Mouse (Mus musculus) heart, embryonic 16.5 days (tissue): ENCODE results near the gene Fam126a. TPM values are rescaled to one million over a fixed set of nuclear protein-coding genes. Genes with fewer than 3 reads are reported as not detected.
A peak's percentile ranks its signal among the peaks of the same experiment; 100 is the strongest.

Source experiments
- ATAC-seq: fragments of 200-750 bp; cut with Nextera tagmentation; replicated peaks from 2 replicates; pipeline ENCODE4 v1.8.0; 2017; ENCODE audit warnings: moderate number of reproducible peaks; ENCODE audit not compliant: insufficient read depth, low FRiP score; ENCODE audit errors: extremely low read depth
- H3K27ac ChIP-seq: fragments of 300-500 bp; sonication (generic); 2 replicates; pipeline ENCODE4 v1.5.1; 2014; ENCODE audit warnings: mild to moderate bottlenecking, low read length, control low read depth, moderate library complexity
- H3K27me3 ChIP-seq: fragments of 300-500 bp; sonication (generic); 2 replicates; pipeline ENCODE4 v1.6.1; 2014; ENCODE audit warnings: low read length, mixed read lengths; ENCODE audit not compliant: control insufficient read depth, insufficient read depth
- H3K36me3 ChIP-seq: fragments of 300-500 bp; sonication (generic); 2 replicates; pipeline ENCODE4 v1.6.1; 2014; ENCODE audit not compliant: control insufficient read depth, insufficient read depth
- H3K4me1 ChIP-seq: fragments of 300-500 bp; sonication (generic); 2 replicates; pipeline ENCODE4 v1.6.1; 2014; ENCODE audit warnings: low read length, mixed read lengths; ENCODE audit not compliant: control insufficient read depth, insufficient read depth
- H3K4me2 ChIP-seq: fragments of 300-500 bp; sonication (generic); 2 replicates; pipeline ENCODE4 v1.6.1; 2014; ENCODE audit warnings: low read depth, mild to moderate bottlenecking, control low read depth, low read length
- H3K4me3 ChIP-seq: fragments of 300-500 bp; sonication (generic); 2 replicates; pipeline ENCODE4 v1.5.1; 2014; ENCODE audit warnings: mild to moderate bottlenecking, control low read depth, low read length
- H3K9ac ChIP-seq: fragments of 300-500 bp; sonication (generic); 2 replicates; pipeline ENCODE4 v1.6.1; 2014; ENCODE audit warnings: low read length, control low read depth
- H3K9me3 ChIP-seq: fragments of 300-500 bp; sonication (generic); replicated peaks from 2 replicates; pipeline ENCODE4 v1.6.1; 2016; ENCODE audit warnings: low read length; ENCODE audit not compliant: control insufficient read depth
- WGBS: fragments of 180-500 bp; shearing (Covaris S2); extraction: QIAGEN DNeasy Blood & Tissue Kit; methylation state at CpG from one replicate; pipeline ENCODE4 v1.1.7; 2014; 5-methylcytosine and 5-hydroxymethylcytosine counted together
- polyA plus RNA-seq: library from polyadenylated mRNA; unstranded; fragments of >200 nt; fragmentation: Nextera tagmentation; extraction: Ambion mirVana; gene quantifications from 2 replicates; pipeline ENCODE4 v1.2.1, GENCODE M21; 2015

The Fam126a gene
- polyA plus RNA-seq, 1 experiment from 2014 or later: 34.1 TPM

DNA sequence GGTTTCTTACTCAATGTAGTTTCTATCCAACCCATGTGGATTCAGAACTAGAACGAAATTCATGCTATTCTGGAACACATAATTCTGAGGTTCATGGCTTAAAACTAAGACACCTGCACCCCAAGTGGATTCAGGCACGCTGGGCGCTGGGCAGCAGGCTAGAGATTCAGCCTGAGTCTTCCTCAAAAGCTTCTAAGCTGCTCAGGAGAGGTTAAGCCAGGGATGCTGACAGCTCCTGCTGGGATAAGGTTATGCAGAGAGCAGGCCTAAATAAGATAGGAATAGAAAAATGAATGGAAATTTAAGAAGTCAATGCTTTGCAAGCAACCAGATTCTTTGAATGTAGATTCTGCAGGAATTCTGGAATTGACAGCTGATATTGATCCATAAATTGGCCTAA, 82.4 kb downstream of the Fam126a start:
- H3K9ac ChIP-seq: no peak overlapping the region
- WGBS: 53% methylated on average over 3 of the region's 3 CpGs
- H3K27ac ChIP-seq: no peak overlapping the region
- no peaks in the 10 kb centered on the region for H3K9me3 ChIP-seq
- H3K4me3 ChIP-seq: no peak overlapping the region
- no peaks in the 10 kb centered on the region for H3K27me3 ChIP-seq
- no peaks in the 10 kb centered on the region for H3K4me1 ChIP-seq
- no peaks in the 10 kb centered on the region for H3K36me3 ChIP-seq
- H3K4me2 ChIP-seq: no peak overlapping the region
- ATAC-seq: no peak

DNA sequence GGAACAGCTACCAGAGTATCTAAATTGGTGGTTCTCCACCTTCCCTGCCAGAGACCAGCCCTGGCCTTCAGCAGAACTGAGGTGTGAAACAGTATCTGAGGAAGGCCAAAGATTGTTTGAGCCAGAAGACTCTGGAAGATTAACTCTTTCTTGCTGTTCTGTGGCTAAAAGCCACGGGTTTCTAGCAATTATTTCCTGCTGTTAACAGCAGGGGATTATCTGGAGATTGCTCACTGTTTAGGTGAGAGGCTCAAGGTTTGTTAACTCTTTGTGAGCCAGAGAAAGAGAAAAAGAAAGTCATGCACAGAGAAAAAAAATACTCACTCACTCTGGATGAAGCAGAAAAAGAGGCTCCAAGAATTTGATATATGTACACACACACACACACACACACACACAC, 85.4 kb downstream of the Fam126a start:
- Histone ChIP-seq H3K4me2 (no peak overlapping the region), H3K4me1 (no peaks in the 10 kb centered on the region), H3K9ac (no peak overlapping the region), H3K27ac (no peak overlapping the region), H3K9me3 (no peaks in the 10 kb centered on the region; the same call in 1 of the 2 replicates), H3K27me3 (no peaks in the 10 kb centered on the region), H3K4me3 (no peak overlapping the region), H3K36me3 (no peaks in the 10 kb centered on the region)
- no peak for ATAC-seq
- WGBS: 9% methylated on average over 1 of the region's 1 CpGs

DNA sequence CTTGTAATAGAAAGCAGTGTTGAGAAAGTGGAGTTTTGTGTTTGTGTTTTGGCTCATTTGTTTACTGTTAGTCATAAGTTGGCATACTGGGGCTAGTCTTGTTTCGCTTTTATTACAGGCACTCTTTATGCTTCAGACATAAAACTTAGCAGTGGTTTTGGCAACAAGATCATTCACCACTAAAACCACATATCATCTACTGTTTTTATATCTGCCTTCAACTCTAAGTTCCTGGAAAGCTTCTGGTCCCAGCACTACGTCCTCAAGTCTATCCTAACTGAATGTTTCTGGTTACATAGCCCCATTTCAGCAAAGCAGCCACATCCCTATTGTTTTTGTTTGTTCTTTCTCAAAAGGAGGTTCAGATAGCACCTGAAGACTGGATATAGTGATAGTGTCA, 87.0 kb downstream of the Fam126a start:
- Histone ChIP-seq H3K4me3 (no peak overlapping the region), H3K27ac (no peak overlapping the region), H3K4me1 (no peaks in the 10 kb centered on the region), H3K4me2 (no peak overlapping the region), H3K27me3 (no peaks in the 10 kb centered on the region), H3K36me3 (no peaks in the 10 kb centered on the region), H3K9me3 (no peaks in the 10 kb centered on the region; the same call in 1 of the 2 replicates), H3K9ac (no peak overlapping the region)
- WGBS: 87% methylated on average over 2 of the region's 2 CpGs
- ATAC-seq: no peak

DNA sequence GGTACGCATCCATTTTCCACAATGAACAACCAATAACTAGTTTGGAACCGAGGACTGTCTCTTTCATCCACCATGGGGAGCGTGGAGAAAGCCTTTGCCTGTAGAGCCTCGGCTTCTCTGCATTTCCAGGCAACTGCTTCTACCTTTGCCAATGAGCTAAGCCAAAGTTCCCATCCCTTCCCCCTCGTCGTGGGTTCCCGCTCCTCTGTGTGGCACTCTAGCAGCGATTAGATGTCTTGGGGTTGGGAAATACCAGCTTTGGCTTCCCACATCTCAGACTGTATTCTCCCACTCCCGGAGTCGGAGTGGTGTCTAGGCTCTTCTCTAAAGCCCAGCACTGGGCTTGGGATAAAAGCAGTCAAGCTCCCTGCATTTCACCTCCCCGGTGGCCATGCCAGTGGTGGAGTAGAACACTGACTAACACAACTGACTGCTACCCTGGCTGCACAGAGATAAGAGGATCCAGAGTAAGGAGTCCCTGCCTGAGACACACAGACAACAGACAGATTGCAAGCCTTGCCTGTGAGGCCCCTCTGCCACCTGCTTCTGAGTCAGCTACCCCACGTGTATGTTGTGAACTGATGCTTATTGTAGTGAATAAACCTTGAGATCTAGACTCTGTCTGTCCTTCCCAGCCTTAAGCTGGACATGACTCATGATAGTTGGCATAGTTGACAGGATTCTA, 106.9 kb downstream of the Fam126a start:
- H3K27ac ChIP-seq: peak overlapping the region; percentile 83
- H3K4me1 ChIP-seq: peaks cover 23% of the 10 kb centered on the region
- no peaks in the 10 kb centered on the region for H3K27me3 ChIP-seq
- H3K4me2 ChIP-seq: peak overlapping the region; percentile 1; the same call in 1 of the 2 replicates
- H3K4me3 ChIP-seq: no peak overlapping the region
- WGBS: 71% methylated on average over 12 of the region's 12 CpGs
- no peaks in the 10 kb centered on the region for H3K9me3 ChIP-seq
- H3K36me3 ChIP-seq: no peaks in the 10 kb centered on the region
- H3K9ac ChIP-seq: no peak overlapping the region
- ATAC-seq: no peak

DNA sequence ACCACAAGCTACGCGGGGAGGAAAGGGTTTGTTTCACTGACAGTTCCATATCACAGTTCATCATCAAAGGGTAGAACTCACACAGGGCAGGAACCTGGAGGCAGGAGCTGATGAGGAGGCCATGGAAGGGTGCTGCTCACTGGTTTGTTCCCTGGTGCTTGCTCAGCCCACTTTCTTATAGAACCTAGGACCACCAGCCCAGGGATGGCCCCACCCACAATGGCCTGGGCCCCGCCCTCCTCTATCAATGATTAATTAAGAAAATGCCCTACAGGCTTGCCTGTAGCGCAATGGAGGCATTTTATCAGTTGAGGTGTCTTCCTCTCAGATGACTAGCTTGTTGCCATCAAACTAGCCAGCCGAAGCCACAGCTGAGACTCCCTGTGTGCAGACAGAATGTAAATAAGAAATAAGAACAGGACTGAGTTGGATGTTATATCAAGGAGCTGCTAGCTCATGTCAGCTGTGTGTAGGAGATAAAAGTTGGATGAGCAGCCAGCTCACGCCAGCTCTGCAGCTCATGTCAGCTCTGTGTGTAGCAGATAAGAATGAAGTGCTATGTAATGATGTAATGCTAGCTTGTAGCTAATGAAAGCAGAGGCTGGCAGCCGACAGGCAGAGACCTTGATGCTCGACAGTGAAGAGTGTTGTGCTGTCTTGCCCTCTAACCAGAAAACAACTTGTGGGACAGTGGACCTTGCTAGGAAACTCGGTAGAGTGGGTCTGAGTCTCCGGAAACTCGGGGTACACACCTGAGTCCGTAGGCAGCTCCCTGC, 107.8 kb downstream of the Fam126a start:
- H3K36me3 ChIP-seq: no peaks in the 10 kb centered on the region
- peak overlapping the region; percentile 36; the same call in 1 of the 2 replicates for H3K4me2 ChIP-seq
- no peak overlapping the region for H3K4me3 ChIP-seq
- H3K9me3 ChIP-seq: no peaks in the 10 kb centered on the region
- no peak overlapping the region for H3K9ac ChIP-seq
- H3K4me1 ChIP-seq: peaks cover 23% of the 10 kb centered on the region
- no peaks in the 10 kb centered on the region for H3K27me3 ChIP-seq
- ATAC-seq: peak; percentile 90
- H3K27ac ChIP-seq: peak overlapping the region; percentile 83
- WGBS: 40% methylated on average over 12 of the region's 12 CpGs

DNA sequence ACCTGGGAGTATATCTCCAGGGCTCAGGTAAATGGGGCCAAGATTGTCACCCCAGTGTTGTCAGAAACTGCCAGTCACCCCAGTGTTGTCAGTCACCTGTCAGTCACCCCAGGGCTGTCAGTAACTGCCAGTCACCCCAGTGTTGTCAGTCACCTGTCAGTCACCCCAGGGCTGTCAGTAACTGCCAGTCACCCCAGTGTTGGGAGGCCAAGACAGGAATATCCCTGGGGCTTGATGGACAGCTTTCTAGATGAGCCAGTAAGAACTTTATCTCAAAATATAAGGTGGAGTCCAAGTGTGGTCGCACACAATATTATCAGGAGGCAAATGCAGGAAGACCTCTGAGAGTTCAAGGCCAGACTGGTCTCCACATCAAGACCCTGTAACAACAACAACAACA, 109.2 kb downstream of the Fam126a start:
- H3K9me3 ChIP-seq: no peaks in the 10 kb centered on the region
- WGBS: 79% methylated on average over 1 of the region's 1 CpGs
- H3K4me3 ChIP-seq: no peak overlapping the region
- H3K4me1 ChIP-seq: peaks cover 23% of the 10 kb centered on the region
- no peak overlapping the region for H3K9ac ChIP-seq
- H3K4me2 ChIP-seq: no peak overlapping the region
- ATAC-seq: no peak
- H3K36me3 ChIP-seq: no peaks in the 10 kb centered on the region
- no peaks in the 10 kb centered on the region for H3K27me3 ChIP-seq
- H3K27ac ChIP-seq: no peak overlapping the region

DNA sequence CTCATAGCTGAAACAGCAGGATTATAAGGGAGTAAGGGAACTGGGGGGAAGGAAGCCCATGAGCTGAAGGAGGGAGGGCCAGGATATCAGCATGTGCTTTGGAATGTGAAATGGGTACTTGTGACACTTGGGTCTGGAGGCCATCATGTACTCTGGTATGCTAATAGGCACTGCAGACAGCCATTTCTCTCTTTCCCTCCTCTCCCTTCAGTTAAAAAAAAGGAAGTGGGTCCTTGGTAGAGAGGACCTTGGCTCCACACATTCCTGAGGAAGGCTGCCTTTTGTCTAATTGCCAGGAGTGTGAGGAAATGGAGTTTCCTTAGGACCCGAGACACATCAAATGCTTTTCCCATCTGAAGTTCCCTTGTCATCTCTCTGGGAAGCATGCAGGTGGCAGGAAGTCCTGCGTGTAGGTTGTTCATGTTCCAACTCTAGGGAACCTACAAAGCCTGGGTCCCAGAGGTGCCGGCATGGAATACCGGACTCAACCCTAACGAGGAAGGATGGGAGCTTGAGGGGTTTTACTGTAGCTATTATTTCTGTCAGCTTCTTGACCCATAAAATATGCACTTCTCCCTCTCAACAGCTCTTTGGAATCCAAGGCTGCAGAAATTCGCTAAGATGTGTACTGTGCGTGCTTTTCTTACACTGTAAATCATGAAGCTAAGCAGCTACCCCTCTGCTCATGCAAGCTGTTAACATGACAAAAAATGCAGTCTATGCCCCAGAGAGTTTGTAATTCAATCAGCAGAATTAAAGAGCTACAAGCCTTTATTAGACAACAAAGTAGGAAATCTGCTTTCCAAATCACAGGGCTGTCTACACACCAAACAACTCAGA, 110.4 kb downstream of the Fam126a start:
- no peaks in the 10 kb centered on the region for H3K9me3 ChIP-seq
- no peaks in the 10 kb centered on the region for H3K27me3 ChIP-seq
- peaks cover 23% of the 10 kb centered on the region for H3K4me1 ChIP-seq
- H3K9ac ChIP-seq: no peak overlapping the region
- 43% methylated on average over 7 of the region's 7 CpGs for WGBS
- ATAC-seq: 0 out of 2 replicates have a peak, but pooled peaks have one; percentile 46
- peak overlapping the region; percentile 30; the same call in 1 of the 2 replicates for H3K27ac ChIP-seq
- no peaks in the 10 kb centered on the region for H3K36me3 ChIP-seq
- no peak overlapping the region for H3K4me2 ChIP-seq
- H3K4me3 ChIP-seq: no peak overlapping the region

DNA sequence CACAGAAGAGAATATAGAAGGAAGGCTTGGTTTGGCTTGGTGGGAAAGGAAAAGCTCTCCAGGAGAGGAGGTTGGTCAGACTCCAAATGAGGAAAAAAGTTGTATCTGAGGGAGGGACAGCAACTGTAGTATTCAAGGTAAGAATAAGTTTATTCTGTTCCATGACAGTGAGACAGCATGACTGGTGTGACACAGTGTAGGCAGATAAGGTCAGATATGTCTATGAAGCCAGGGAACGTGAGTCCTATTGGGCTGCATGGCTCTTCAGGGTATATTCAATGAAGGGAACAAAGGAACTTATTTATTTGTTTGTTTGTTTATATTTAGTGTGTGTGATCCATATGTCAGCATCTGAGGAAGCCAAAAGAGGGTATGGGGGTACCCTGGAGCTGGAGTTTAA, 113.2 kb downstream of the Fam126a start:
- no peak overlapping the region for H3K27ac ChIP-seq
- 71% methylated on average over 1 of the region's 1 CpGs for WGBS
- H3K4me1 ChIP-seq: peaks cover 11% of the 10 kb centered on the region
- H3K4me3 ChIP-seq: no peak overlapping the region
- no peaks in the 10 kb centered on the region for H3K27me3 ChIP-seq
- no peaks in the 10 kb centered on the region for H3K36me3 ChIP-seq
- no peak overlapping the region for H3K9ac ChIP-seq
- H3K4me2 ChIP-seq: no peak overlapping the region
- H3K9me3 ChIP-seq: no peaks in the 10 kb centered on the region
- ATAC-seq: no peak
